Mouse (Mus musculus) ES-Bruce4 (cell line): Measurements from ENCODE around the gene Lrmda. TPM values are rescaled to one million over a fixed set of nuclear protein-coding genes. Genes with fewer than 3 reads are reported as not detected.

ENCODE experiments used
- H3K27ac ChIP-seq: 2 replicates; pipeline ENCODE4 v1.5.1; 2012; ENCODE audit warnings: low read length, inconsistent platforms; ENCODE audit not compliant: insufficient read depth
- H3K27me3 ChIP-seq: 2 replicates; pipeline ENCODE4 v1.6.1; 2012; ENCODE audit warnings: mild to moderate bottlenecking, low read length, inconsistent platforms; ENCODE audit not compliant: control insufficient read depth, poor library complexity, insufficient read depth, severe bottlenecking
- H3K36me3 ChIP-seq: 2 replicates; pipeline ENCODE4 v1.6.1; 2012; ENCODE audit warnings: inconsistent platforms, mild to moderate bottlenecking, low read length, moderate library complexity; ENCODE audit not compliant: control insufficient read depth, poor library complexity, insufficient read depth, severe bottlenecking
- H3K4me1 ChIP-seq: one replicate; pipeline ENCODE4 v1.8.1; 2011; ENCODE audit warnings: low read length; ENCODE audit not compliant: control insufficient read depth, insufficient read depth
- H3K4me3 ChIP-seq: 2 replicates; pipeline ENCODE4 v1.5.1; 2011; ENCODE audit warnings: low read depth, mild to moderate bottlenecking, low read length
- H3K9ac ChIP-seq: 2 replicates; pipeline ENCODE4 v1.6.1; 2012; ENCODE audit warnings: low read depth, mild to moderate bottlenecking, inconsistent platforms; ENCODE audit not compliant: poor library complexity, severe bottlenecking
- H3K9me3 ChIP-seq: replicated peaks from 2 replicates; pipeline ENCODE4 v1.6.1; 2012; ENCODE audit warnings: mild to moderate bottlenecking, low read length, inconsistent platforms; ENCODE audit not compliant: control insufficient read depth, poor library complexity, insufficient read depth, severe bottlenecking
- CTCF ChIP-seq: IDR thresholded peaks from one replicate; pipeline ENCODE4 v1.8.1; 2011; ENCODE audit warnings: low read depth, low read length
- EP300 ChIP-seq: IDR thresholded peaks from 2 replicates; pipeline ENCODE4 v1.6.1; 2011; ENCODE audit warnings: low read depth, low read length; ENCODE audit not compliant: insufficient read depth
- POLR2A ChIP-seq: IDR thresholded peaks from one replicate; pipeline ENCODE4 v1.8.1; 2011; ENCODE audit warnings: low read length; ENCODE audit not compliant: insufficient read depth
- polyA plus RNA-seq: library from polyadenylated mRNA; stranded (reverse); fragments of >200 nt; gene quantifications from 2 replicates; pipeline ENCODE4 v1.2.4, GENCODE M21; 2011; ENCODE audit warnings: low read depth; ENCODE audit not compliant: missing spikeins, insufficient read depth, insufficient read length

The Lrmda gene
- polyA plus RNA-seq, 1 experiment, result not detected

GRCm38 (mm10) chr14:22282847-22283246 is 263.3 kb downstream of the Lrmda start:
- Histone ChIP-seq H3K27ac (no peak overlapping the region), H3K36me3 (no peaks in the 10 kb centered on the region), H3K9ac (no peak overlapping the region), H3K27me3 (no peaks in the 10 kb centered on the region), H3K4me3 (no peak overlapping the region), H3K9me3 (no peaks in the 10 kb centered on the region), H3K4me1 (no peaks in the 10 kb centered on the region)
- TF ChIP-seq POLR2A, result no peak
- no peak for TF ChIP-seq CTCF
- no peak for TF ChIP-seq EP300

GRCm38 (mm10) chr14:22283722-22284121 is 264.2 kb downstream of the Lrmda start:
- Histone ChIP-seq H3K9ac (no peak overlapping the region), H3K4me1 (no peaks in the 10 kb centered on the region), H3K9me3 (no peaks in the 10 kb centered on the region), H3K27me3 (0 out of 2 replicates have a peak, but pooled peaks cover under 1% of the 10 kb centered on the region), H3K4me3 (no peak overlapping the region), H3K36me3 (no peaks in the 10 kb centered on the region), H3K27ac (no peak overlapping the region)
- TF ChIP-seq CTCF (no peak), POLR2A (no peak), EP300 (no peak)

- 0 out of 2 replicates have a peak, but pooled peaks cover 1% of the 10 kb centered on the region for H3K27me3 ChIP-seq
Observed at GRCm38 (mm10) chr14:22284823-22285517, 265.5 kb downstream of the Lrmda start.

GRCm38 (mm10) chr14:22285826-22286225 is 266.3 kb downstream of the Lrmda start:
- H3K9ac ChIP-seq, result no peak overlapping the region
- 0 out of 2 replicates have a peak, but pooled peaks cover 1% of the 10 kb centered on the region for H3K27me3 ChIP-seq
- H3K9me3 ChIP-seq, result no peaks in the 10 kb centered on the region
- no peak overlapping the region for H3K4me3 ChIP-seq
- H3K4me1 ChIP-seq, result no peaks in the 10 kb centered on the region
- TF ChIP-seq EP300, result no peak
- no peak for TF ChIP-seq POLR2A
- TF ChIP-seq CTCF, result no peak
- H3K27ac ChIP-seq, result no peak overlapping the region
- no peaks in the 10 kb centered on the region for H3K36me3 ChIP-seq

More at GRCm38 (mm10) chr14:22284823-22285517, 265.5 kb downstream of the Lrmda start:
- TF ChIP-seq POLR2A (no peak), EP300 (no peak), CTCF (no peak)
- H3K27ac ChIP-seq, result no peak overlapping the region
- no peak overlapping the region for H3K9ac ChIP-seq
- H3K9me3 ChIP-seq, result no peaks in the 10 kb centered on the region
- no peak overlapping the region for H3K4me3 ChIP-seq
- H3K36me3 ChIP-seq, result no peaks in the 10 kb centered on the region
- no peaks in the 10 kb centered on the region for H3K4me1 ChIP-seq

- no peaks in the 10 kb centered on the region for H3K36me3 ChIP-seq
- no peak overlapping the region for H3K27ac ChIP-seq
- no peaks in the 10 kb centered on the region for H3K4me1 ChIP-seq
- TF ChIP-seq EP300, result no peak
- no peak for TF ChIP-seq POLR2A
- no peak for TF ChIP-seq CTCF
- H3K27me3 ChIP-seq, result 0 out of 2 replicates have a peak, but pooled peaks cover 1% of the 10 kb centered on the region
- H3K9ac ChIP-seq, result no peak overlapping the region
- H3K9me3 ChIP-seq, result no peaks in the 10 kb centered on the region
- H3K4me3 ChIP-seq, result no peak overlapping the region
Observed at GRCm38 (mm10) chr14:22288179-22288578, 268.7 kb downstream of the Lrmda start.

- Histone ChIP-seq H3K36me3 (no peaks in the 10 kb centered on the region), H3K4me1 (no peaks in the 10 kb centered on the region), H3K9ac (no peak overlapping the region), H3K9me3 (no peaks in the 10 kb centered on the region), H3K27me3 (0 out of 2 replicates have a peak, but pooled peaks cover 1% of the 10 kb centered on the region), H3K27ac (no peak overlapping the region), H3K4me3 (no peak overlapping the region)
- TF ChIP-seq EP300, result no peak
Observed at GRCm38 (mm10) chr14:22289380-22289922, 269.9 kb downstream of the Lrmda start.
